Comparison of ENCODE assay signal across 9 mouse cellular contexts in the genomic region with DNA sequence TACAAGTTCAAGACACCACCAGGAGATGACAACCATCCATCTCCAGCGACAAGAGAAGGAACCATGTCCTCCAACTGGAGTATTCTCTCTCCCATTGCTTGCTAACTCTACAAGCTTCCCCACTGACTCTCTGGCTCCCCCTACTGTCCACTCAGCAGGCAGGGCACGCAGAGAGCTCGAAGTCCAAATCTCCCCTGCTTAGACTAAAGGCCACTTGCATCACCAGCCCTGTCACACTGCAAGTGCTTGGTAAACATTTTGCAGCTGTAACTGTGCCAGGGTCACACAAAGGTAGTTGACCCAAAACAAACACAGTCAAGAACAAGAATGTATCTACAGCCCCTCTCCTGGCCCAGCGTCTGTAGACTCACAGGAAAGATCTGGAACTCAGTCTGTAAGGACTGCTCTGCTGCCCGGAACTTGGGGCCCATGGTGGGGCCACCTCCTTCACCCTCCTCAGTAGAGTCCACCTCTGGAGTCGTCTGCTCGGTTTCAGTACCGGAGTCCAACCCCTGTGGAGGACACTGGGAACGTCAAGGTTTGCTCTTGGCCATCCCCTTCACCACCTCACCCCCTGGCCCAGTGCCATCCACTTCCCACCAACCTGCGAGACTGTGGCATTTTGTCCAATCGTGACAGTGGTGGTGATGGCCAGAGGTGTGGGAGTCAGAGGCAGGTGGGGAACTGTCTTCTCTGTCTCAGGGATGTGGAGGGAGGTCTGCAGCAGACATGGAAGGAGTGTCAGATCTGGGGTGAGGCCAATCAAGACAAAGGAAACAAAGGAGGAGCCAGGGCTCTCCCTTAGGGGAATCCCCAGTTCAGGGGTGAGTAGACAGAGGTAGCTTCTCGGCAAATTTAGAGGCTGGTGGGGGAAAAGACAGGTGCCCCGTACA. TPM values are rescaled to one million over a fixed set of nuclear protein-coding genes. Genes with fewer than 3 reads are reported as not detected.
DNase-seq lines count a peak whose midpoint lies in the region; ATAC-seq and TF ChIP-seq lines count a peak whose summit lies in the region.
"Had no signal": no experiment of that assay in that cellular context is flagged by ENCODE, and none has a peak within 500 bp of the region (broad histone marks: within the 10 kb centered on the region; RNA-seq: fewer than 3 reads in every experiment).

No protein-coding gene starts in this region.

- TF ChIP-seq CTCF in brain, embryonic 14.5 days (IDR thresholded peaks at IDR 0.05; ENCODE audit: borderline replicate concordance, extremely low read depth, insufficient read depth, insufficient read length): peak; percentile 59; the same call in 1 of the 2 replicates
- TF ChIP-seq CTCF in gastrocnemius, adult 2 months (IDR thresholded peaks at IDR 0.05): peak; percentile 94

- 70% methylated on average over 13 of the region's 13 CpGs for WGBS in heart, embryonic 12.5 days
- WGBS in stomach, embryonic 16.5 days: 65% methylated on average over 13 of the region's 13 CpGs

- no peaks in the 10 kb centered on the region for H3K36me3 ChIP-seq in heart, embryonic 12.5 days
- no peaks in the 10 kb centered on the region for H3K36me3 ChIP-seq in stomach, embryonic 16.5 days (ENCODE audit: control insufficient read depth, insufficient read depth, low read length)
- H3K36me3 ChIP-seq: midbrain, embryonic 12.5 days had no signal

- H3K4me2 ChIP-seq in heart, embryonic 12.5 days: no peak overlapping the region
- no peak overlapping the region for H3K4me2 ChIP-seq in stomach, embryonic 16.5 days (ENCODE audit: low read depth, low read length)
- H3K4me2 ChIP-seq: midbrain, embryonic 12.5 days had no signal

- no peak for TF ChIP-seq POLR2A in brain, embryonic 14.5 days (IDR thresholded peaks at IDR 0.05; ENCODE audit: borderline replicate concordance, extremely low read depth, insufficient read depth, insufficient read length, poor library complexity, severe bottlenecking)

- H3K27ac ChIP-seq in heart, embryonic 12.5 days (ENCODE audit: poor library complexity, severe bottlenecking): no peak overlapping the region
- peak overlapping the region; percentile 80 for H3K27ac ChIP-seq in gastrocnemius, adult 2 months
- no peak overlapping the region for H3K27ac ChIP-seq in stomach, embryonic 16.5 days (ENCODE audit: low read length)
- H3K27ac ChIP-seq: midbrain, embryonic 12.5 days had no signal

- H3K4me1 ChIP-seq in heart, embryonic 12.5 days (replicated peaks): no peaks in the 10 kb centered on the region
- no peaks in the 10 kb centered on the region for H3K4me1 ChIP-seq in stomach, embryonic 16.5 days (ENCODE audit: control insufficient read depth, insufficient read depth, low read length)
- H3K4me1 ChIP-seq: midbrain, embryonic 12.5 days had no signal

- H3K9me3 ChIP-seq in heart, embryonic 12.5 days (replicated peaks): peaks cover 16% of the 10 kb centered on the region
- no peaks in the 10 kb centered on the region; the same call in 1 of the 2 replicates for H3K9me3 ChIP-seq in stomach, embryonic 16.5 days (replicated peaks; ENCODE audit: control insufficient read depth, low read length)

- no peak overlapping the region for H3K9ac ChIP-seq in heart, embryonic 12.5 days
- H3K9ac ChIP-seq in stomach, embryonic 16.5 days (ENCODE audit: low read length): no peak overlapping the region
- H3K9ac ChIP-seq: midbrain, embryonic 12.5 days had no signal

- H3K4me3 ChIP-seq in heart, embryonic 12.5 days: no peak overlapping the region
- peak overlapping the region; percentile 35 for H3K4me3 ChIP-seq in gastrocnemius, adult 2 months
- H3K4me3 ChIP-seq in stomach, embryonic 16.5 days (replicated peaks; ENCODE audit: low read length): no peak overlapping the region
- H3K4me3 ChIP-seq: midbrain, embryonic 12.5 days had no signal

- intact Hi-C loops in gastrocnemius, adult 2 months (cut with DNase I): loop anchor here (2.0 kb wide), 1 partner anchor 64 kb away; no protein-coding TSS in a partner anchor

- peak; percentile 95 for DNase-seq in heart, adult 11 months
- peak; percentile 47 to 64 for DNase-seq in CD8-positive naive resting alpha-beta T cell, adult 2 months (ENCODE audit: low read depth in 2 of 2, low spot score in 2 of 2)
- DNase-seq in brain, embryonic 14.5 days (ENCODE audit: low read depth): peak; percentile 43
- peak; percentile 75 for DNase-seq in gastrocnemius, adult 2 months
- peak; percentile 39 to 67 for DNase-seq in layer of hippocampus, adult 18-20 months (ENCODE audit: low spot score in 2 of 2)
- peak; percentile 83 for DNase-seq in lung, postnatal 14 days

- H3K27me3 ChIP-seq in heart, embryonic 12.5 days (replicated peaks): 0 out of 2 replicates have a peak, but pooled peaks cover 4% of the 10 kb centered on the region
- H3K27me3 ChIP-seq in stomach, embryonic 16.5 days (ENCODE audit: control insufficient read depth, insufficient read depth, low read length): no peaks in the 10 kb centered on the region

- no peak for ATAC-seq in heart, embryonic 12.5 days (ENCODE audit: insufficient number of reproducible peaks, low FRiP score)
- ATAC-seq in stomach, embryonic 16.5 days (ENCODE audit: insufficient read depth, low FRiP score): peak; percentile 35; the same call in 1 of the 2 replicates

RNA-seq across cellular contexts. Expression of gene Col5a3, which starts 10.4 kb away (rescaled TPM):
- polyA plus RNA-seq in heart, embryonic 12.5 days (2016; fragmentation: Nextera tagmentation; extraction: Ambion mirVana): 0.05 and 0.06 TPM in 2 replicates
- polyA plus RNA-seq in brain, embryonic 14.5 days (2012; rRNA removed): 0.85 and 1.2 TPM in 2 replicates
- 10 to 100 TPM; 12.8 to 22.5 TPM for total RNA-seq in gastrocnemius, adult 2 months (2021)
- total RNA-seq in layer of hippocampus, adult 18-20 months (2021): 1 to 10 TPM; 1.7 to 2.0 TPM
- 3.1 and 3.3 TPM in 2 replicates for polyA plus RNA-seq in stomach, embryonic 16.5 days (2015; fragmentation: Nextera tagmentation; extraction: Ambion mirVana)

RNA-seq across cellular contexts. Expression of gene Rdh8, which starts 13.8 kb away (rescaled TPM):
- polyA plus RNA-seq in heart, embryonic 12.5 days (2016; fragmentation: Nextera tagmentation; extraction: Ambion mirVana): not detected in 2 replicates
- not detected in 2 replicates for polyA plus RNA-seq in brain, embryonic 14.5 days (2012; rRNA removed)
- total RNA-seq in gastrocnemius, adult 2 months (2021): under 1 TPM in 1 of 2 experiments, not detected in 1; 0.56 TPM
- not detected for total RNA-seq in layer of hippocampus, adult 18-20 months (2021)
- not detected in 2 replicates for polyA plus RNA-seq in stomach, embryonic 16.5 days (2015; fragmentation: Nextera tagmentation; extraction: Ambion mirVana)
- polyA plus RNA-seq: midbrain, embryonic 12.5 days had no signal

RNA-seq across cellular contexts. Expression of gene Olfm2, which starts 58.4 kb away (rescaled TPM):
- polyA plus RNA-seq in heart, embryonic 12.5 days (2016; fragmentation: Nextera tagmentation; extraction: Ambion mirVana): 0.87 and 1.1 TPM in 2 replicates
- polyA plus RNA-seq in brain, embryonic 14.5 days (2012; rRNA removed): 139 and 162 TPM in 2 replicates
- total RNA-seq in gastrocnemius, adult 2 months (2021): under 1 TPM; 0.20 TPM
- 10 to 100 TPM; 32.0 to 38.5 TPM for total RNA-seq in layer of hippocampus, adult 18-20 months (2021)
- polyA plus RNA-seq in stomach, embryonic 16.5 days (2015; fragmentation: Nextera tagmentation; extraction: Ambion mirVana): 7.4 and 8.3 TPM in 2 replicates

Comparison
In these comparisons a context has a peak if more than half of its experiments do, and no peak if none do; other contexts are left out.
1. DNase-seq: peak in every context shown above with its lines; median percentile 95 in heart, adult 11 months; 83 in lung, postnatal 14 days; 75 in gastrocnemius, adult 2 months; 56 in CD8-positive naive resting alpha-beta T cell, adult 2 months; 53 in layer of hippocampus, adult 18-20 months; 43 in brain, embryonic 14.5 days.
2. RNA of gene Olfm2, which starts 58.4 kb away (polyA plus RNA-seq): 139 to 162 TPM in brain, embryonic 14.5 days; 7.4 to 8.3 TPM in stomach, embryonic 16.5 days and 0.87 to 1.1 TPM in heart, embryonic 12.5 days; every median in the first group is over 10 times any median in the second.